Mouse (Mus musculus) fibroblast of lung, adult 2 months (primary cell): ENCODE data around the gene Map2k7.
"Not testable (repeated sequence)": the region's sequence is repeated elsewhere in the genome, so short reads cannot be mapped to it uniquely, and the experiment has no call there.

Experiments used
- DNase-seq: peaks from one replicate; pipeline ENCODE4 v3.0.0-alpha.2; 2011; ENCODE audit warnings: low read depth

Gene Map2k7

DNA sequence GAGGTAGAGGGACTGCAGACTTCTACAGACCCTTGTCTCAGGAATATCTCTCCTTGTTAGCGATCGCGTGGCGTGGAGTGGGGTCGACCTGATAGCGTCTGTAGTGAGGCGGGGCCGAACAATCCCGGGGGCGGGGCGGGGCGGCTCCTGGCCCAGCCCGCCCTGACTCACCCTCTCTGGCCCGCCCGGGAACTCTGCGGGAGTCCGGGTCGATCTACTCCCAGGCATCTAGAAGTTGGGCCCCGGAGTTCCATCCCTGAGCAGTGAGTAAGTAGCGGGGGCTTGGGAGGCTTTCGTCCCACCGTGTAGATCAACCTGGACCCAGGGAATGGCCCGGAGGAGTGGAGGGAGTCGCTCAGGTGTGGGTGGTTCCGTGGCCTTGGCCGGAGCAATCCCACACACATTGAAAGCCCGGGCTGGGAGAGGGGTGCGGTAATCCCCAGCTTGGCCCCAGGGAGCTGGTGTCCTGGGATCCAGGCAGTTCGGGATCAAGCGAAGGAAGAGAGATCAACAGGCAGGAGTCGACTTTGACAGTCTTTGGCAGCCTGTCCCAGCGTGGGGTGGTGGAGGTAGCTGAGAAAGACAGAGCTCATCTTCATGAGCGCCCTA, 11.7 kb upstream of the Map2k7 start, which contains the start of gene Lrrc8e:
Gene Lrrc8e (plus strand): TSS at position 89 of the 609 bp plus-strand sequence.
- DNase-seq, result no peak

DNA sequence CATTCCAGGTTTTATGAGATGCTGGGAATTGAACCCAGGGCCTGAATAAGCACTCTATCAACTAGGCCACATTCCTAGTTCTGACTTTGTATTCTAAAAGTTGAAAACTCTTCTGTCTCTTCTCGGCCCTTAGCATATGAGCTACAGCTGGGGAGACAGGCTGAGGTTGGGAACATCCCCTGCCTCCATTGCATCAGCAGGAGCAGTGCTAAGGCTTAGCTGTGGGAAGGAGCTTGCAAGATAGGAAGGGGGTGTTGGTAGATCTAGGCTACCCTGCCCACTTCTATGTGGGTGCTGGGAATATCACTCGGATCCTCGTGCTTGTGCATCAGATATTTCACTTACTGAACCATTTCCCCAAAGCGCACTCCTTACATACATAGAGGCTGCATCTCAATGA, 10.6 kb upstream of the Map2k7 start:
- DNase-seq, result no peak

DNA sequence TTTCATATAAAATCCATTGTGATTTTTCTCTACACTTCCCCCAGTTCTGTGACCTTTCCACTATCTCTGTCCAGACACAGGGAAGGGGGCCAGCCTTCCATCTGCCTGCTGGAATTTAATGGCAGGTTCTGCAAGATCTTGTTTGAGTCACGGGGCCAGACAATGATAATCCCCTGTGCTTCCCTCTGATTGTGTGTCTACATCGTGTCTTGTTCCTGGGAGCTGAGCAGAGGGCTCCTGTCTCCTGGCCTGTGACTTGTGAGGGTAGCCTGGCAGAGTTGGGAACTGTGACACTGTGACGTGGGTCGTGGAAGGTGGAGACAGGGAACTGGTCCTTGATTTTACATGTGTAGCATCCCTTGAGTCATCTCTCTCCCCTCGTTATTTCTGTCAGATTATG, 8.8 kb upstream of the Map2k7 start:
- DNase-seq, result no peak

DNA sequence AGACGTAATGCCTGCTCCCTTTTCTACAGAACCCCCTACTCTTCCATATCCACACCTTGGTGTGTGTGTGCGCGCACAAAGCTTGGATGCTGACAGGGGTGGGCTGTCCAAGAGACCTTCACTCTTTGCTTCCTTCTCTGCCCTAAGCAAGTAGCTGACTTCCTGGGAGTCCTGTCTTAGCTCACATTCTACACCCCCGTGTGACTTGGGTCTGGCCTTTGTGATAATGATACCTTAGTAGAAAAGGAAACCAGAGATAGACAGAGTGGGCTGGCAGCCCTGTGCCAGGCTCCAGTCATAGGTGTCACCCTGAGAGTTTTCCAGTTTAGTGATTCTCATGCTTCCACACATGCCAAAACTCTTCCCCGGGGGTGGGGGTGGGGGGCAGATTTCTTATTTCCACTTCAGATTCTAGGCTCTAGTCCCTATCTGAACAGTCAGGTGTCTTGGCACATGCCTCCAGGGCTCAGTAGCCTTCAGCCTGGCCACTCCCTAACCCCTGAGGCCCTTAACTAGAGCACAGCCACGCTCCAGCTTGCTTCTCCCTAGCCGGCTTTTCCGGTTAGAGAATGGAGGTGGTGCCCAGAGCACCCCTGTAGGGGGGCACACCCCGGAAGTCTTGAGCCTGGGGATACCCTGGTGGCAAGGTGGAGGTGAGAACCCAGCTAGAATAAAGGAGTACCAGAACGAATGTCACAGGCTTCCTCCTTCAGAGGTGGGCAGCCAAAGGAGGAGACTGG, 7.8 kb upstream of the Map2k7 start:
- DNase-seq, result no peak

DNA sequence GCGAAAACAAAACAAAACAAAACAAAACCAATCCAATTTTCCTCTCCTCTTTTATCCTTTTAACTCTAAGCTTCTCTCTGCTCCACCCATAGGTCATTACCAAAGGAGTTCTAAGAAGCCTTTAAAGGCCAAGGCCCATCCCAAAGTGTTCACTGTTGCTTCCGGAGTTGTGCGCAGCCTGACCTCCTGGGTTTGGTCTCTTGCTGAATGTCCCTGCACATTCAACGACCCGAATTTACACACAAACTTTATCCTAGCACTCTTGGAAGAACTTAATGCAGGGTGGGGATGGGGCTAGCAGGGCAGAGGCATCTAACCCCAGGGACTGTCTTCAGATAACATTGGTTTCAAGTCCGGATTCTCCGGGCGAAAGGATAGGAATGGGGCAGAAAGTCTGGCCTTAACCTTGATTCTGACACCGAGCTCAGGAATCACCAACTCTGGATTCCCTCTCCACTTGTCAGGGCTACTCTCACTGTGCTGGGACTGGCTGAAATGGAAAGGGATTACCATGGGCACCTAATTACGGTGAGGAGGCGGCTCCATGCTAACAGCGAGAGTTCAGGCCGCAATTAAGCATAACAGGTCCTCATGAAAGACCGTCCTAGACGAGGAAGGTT, 616 bp upstream of the Map2k7 start:
- no peak for DNase-seq

DNA sequence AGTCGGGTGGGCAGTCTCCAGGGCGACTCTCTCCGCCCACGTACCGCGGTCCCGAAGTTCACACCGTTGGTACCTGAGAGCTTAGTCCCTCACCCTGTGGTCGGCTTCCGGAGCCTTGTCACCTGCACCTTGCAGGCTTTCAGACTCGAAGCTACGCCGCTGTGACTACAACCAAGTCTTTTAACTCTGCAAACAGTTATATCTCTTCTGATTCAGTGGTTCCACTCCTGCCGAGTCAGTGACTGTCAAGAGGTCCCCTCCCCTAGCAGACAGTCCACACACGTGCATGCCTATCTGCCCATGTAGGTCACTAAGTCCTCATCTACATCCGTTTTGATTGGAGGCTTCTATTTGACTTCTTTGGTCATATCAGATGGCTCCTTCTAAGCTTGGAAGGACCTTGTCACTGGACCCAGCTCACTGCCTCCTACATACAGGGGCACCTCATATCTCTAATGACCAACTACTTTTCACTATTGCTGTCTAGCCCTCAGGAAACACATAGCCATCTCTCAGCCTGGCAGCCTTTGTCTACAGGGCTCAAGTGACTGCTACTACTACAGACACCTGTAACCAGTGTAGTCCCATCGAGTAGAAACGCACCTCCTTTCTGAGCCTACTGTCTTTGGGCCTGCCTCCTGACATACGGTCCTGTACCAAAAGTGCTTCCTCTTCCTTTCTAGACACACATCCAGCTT, 802 bp downstream of the Map2k7 start:
- DNase-seq, result no peak

DNA sequence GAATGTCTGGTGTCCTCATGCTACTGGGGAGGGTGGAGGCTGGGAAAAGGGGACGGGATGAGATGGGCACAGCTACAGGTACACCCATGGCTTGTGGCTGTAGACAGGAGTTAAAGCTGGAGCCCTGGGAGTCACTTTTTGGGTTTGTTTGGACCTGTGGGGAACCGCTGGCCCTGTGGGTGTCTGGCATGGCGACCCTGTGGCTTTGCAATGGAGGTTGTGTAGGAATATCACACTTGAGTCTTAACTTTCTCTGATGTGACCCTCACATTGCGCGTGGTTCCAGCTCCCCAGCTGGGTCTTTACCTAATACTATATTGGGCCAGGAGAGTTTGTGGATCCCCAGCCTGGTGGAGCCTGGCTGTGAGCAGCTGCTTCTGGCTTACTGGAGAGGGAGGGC, 6.5 kb downstream of the Map2k7 start:
- no peak for DNase-seq

DNA sequence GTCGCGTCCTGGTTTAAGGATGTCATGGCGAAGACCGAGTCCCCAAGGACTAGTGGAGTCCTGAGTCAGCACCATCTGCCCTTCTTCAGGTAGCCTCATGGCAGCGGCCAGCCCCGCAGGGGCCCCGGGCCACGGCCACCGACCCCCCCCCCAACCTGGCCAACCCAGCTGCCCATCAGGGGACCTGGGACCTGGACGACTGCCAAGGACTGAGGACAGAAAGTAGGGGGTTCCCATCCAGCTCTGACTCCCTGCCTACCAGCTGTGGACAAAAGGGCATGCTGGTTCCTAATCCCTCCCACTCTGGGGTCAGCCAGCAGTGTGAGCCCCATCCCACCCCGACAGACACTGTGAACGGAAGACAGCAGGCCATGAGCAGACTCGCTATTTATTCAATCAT, 7.2 kb downstream of the Map2k7 start:
- DNase-seq, result no peak

DNA sequence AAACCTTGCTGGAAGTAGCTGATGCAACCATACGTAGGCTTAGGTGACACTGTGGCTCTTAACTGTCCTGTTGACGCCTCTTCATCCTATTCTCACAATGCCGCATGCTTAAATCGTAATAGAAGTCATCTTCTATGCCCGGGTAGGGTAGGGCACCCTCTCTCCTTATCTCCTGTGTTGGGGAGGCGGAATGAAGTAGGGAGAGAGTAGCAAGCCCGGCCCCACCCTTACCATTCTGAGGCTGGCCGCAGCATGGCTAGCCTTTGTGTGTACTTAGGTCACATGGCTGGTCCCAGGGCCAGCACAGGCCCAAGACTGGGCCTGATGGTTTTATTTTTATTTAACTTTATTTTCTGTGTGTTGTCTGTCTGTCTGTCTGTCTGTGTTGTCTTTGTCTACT, 8.7 kb downstream of the Map2k7 start:
- no peak for DNase-seq

DNA sequence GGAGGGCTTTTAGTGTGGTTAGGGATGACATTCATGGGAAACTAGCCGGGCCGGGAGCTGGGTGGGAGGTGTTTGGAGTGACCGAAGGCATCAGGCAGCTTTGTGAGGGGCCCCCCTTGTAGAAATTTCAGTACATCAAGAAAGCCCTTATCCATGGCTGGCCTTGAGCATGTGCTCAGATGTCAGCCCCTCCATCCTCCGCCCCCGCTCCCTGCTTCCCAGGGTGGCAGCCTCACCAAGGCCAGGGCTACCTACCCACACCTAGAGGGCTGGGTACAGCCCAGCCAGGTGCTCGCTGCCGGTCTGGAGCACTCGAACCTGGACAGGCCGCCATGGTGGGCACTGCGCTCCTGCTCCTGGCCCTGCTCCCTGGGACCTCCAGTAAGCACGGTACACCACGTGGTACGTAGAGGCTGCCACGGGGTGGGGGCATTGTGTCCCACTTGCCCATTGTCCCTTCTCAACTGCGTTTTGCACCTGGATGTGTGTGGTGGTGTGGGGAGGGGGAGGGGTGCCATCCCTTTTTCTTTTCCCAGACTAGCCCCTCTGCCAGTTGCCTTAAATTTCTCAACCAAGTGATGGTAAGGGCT, 9.5 kb downstream of the Map2k7 start, which contains the start of gene Tgfbr3l:
Gene Tgfbr3l (plus strand): TSS at position 264 of the 590 bp plus-strand sequence.
- DNase-seq, result no peak

DNA sequence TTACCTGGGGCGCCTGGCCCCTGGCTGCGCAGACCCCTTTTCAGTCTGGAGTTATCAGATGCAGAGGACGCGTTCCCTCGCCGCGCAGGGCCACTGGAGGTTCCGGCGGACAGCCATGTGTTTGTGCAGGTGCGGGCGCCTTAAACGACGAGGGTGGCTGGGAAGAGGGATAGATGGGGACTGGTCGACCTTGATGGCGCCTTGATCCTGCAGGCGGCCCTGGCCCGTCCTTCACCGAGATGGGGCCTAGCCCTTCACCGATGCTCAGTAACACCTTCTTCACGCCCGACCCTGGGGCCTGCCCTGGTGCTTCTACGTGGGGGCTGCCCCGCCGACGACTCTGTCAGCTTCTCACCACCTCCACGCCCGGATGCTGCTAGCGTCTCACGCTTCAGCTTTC, 10.7 kb downstream of the Map2k7 start:
- DNase-seq, result no peak

DNA sequence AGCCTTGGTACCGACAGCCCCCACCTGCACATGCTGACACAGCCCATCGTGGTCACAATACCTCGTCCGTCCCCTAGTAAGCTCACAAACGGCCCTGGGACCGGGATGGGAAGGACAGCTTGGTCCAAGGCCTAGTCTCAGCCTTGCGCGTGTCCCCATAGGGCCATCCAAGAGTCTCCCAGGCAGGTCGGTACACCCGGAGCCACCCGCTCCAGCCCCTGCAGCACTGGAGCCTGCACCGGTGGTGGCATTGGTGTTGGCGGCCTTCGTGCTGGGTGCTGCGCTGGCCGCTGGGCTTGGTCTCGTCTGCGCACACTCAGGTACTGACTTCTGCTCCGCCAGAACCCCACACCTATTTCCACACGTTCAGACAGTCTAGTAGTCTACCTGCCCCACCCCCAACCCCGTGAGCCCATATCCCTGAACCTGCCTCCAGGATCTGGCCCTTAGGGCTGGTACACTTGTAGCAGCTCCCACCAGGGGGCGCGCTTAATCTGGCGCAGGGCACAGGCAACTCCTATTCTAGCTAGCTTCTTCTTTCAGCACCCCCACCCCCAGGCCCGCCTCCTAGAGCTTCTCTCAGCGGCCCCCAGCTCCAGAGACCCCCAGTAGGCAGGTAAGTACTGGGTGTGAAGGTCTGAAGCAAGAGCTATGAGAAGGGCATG, 11.9 kb downstream of the Map2k7 start:
- no peak for DNase-seq

DNA sequence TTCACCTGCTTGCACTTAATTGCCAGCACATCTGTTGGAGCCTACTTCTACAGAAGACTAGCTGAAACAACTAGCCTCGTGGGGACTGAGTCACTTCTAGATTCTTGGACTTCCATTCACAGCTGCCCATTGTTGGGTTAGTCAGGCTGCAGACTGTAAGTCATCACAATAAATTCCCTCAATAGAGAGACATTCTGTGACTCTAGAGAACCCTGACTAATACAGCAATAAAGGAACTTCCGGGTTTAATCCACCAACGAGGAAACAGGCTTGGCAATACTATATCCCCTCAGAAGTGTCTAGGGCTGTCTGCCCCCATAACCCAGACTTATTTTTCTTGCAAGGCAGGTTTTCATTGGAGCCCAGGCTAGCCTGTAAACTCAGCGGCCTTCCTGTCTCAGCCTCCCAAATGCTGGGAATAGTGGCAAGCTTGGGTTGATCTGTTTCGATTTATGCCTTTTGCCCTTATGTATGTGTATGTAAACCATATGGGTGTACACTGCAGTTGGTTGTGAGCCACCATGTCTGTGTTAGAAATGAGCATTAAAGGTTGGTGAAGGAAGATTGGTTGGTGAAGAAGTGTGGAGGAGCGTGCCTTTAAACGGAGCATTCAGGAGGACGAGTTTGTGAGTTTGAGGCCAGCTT, 13.7 kb downstream of the Map2k7 start:
- no peak for DNase-seq

DNA sequence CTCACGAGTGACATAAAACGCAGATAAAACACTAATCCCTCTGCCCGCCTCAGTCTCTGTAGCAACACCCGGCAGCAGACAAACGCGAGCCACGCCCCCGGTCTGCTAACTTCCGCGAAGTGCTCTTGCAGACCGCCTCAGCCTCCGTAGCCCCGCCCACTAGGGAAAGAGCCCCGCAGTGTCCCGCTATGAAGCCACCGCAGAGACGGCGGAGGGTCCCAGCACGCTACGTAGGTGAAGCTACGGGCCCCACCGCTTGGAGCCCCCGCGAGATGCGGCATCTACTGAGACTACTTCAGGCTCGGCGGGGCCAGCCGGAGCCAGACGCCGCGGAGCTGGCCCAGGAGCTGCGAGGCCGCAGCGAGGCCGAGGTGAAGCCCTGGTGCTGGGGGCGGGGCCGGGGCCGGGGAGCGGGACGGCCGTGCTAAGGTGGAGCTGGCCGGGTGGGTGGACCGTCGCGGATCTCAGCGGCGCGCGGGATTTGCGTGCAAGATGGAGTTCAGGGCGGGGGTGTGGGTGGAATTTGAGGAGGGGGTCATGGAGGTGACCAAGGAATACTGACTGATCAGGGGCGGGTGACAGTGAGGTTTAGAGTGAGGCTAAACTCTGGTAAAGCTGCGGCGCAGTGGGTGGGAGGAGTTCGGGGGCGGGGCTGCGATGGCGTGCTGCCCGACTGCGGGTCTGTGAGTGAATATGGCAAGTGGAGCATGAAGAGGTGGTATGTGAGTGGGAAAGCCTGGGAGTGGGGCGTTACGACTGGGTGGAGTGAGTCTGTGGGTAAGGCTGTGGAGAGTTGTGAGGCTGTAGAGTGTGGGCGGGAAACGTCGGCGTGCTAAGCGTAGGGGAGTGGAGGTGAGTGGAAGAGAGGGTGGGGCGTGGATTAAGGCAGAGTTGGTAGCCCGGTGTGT, 14.6 kb downstream of the Map2k7 start, which contains the start of gene Snapc2:
Gene Snapc2 (plus strand): TSS at position 147 of the 908 bp plus-strand sequence.
- DNase-seq, result no peak

DNA sequence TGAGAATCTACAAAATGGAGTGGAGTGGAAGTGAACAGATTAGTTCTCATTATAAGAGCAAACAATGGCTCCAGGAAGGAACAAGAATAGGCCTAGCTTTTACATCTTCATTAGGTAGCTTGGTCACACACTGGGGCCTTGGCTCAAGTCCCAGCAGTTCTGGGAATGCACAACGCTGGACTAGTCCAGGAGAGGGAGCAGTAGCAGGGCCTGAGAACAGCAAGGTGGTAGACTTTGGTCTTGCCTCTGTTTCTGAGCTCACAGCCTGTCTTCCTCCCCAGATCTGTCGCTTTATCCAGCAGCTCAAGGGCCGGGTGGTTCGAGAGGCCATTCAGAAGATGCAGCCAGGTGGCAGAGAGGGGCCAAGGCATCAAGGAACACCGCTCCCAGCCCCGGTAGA, 15.5 kb downstream of the Map2k7 start:
- DNase-seq, result no peak

DNA sequence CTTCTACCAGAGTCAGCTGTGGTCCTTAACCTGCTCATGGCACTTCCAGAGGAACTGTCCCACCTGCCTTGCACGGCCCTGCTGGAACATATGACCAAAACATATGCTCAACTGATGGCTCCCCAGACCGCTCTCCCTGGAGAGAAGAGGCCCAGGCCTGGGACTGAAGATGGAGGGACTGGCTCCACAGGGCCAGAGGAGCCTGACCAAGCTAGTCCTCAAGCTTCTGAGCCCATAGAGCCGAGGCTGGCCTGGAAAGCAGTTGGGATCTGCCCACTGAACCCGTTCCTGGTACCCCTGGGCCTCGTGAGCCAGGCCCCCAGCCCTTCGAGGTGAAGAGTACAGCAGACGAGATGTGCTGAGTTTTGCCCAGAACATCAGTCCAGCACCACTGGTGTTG, 16.9 kb downstream of the Map2k7 start:
- not testable (repeated sequence) for DNase-seq

DNA sequence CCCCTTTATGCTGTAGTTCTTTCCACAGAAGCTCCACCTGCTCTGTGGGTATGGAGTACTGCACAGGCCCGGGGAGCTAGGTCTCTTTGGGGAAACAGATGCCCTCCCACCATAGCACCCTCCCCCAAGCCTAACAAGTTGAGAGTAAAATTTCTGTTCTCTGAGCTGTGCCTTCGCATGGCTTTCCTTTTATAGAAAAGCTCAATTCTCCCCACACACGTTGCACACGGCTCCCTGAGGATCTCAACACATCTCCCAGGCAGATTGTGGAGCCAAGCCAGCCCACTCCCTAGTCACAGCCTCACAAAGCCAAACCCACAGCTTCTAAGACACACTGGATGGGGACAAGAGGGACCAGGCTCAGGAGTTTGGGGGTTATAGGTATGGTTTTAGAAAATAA, 18.4 kb downstream of the Map2k7 start:
- DNase-seq, result no peak

DNA sequence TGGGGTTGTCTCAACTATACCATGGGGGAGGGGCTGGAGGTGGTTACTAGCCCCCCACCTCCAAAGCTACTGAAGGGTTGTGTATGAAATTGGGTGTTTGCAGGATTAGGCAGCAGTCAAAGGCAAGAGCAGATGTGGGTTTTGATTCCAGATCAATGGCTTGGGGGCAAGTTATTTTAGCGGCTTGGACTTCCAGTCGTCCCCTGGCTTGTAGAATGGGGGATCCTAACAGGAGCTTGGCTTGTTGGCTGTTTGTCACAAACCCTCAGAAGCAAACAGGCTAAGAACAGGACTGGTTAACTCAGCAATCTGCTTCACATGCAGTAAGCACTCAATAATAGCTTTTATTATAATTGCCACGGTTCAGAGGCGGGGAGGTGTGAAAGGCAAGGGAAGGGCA, 18.8 kb downstream of the Map2k7 start:
- DNase-seq, result no peak

DNA sequence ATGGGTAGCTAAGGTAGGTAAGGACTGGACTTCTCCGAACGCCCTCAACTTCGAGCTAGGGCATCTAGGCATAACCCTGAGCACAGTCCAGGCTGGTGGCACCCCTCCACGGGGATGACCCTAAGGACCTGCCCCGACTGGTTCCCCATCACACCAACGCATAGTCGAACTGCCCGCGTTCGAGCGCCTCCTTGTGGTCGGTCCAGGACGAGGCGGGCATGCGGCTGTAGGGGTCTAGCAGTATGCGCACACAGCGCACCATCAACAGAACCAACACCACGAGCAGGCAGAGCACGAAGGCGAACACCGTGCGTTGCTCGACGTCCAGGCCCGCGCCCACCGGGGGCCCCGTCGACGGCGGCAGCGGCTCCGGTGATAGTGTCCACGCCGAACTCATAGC, 19.7 kb downstream of the Map2k7 start:
- DNase-seq, result no peak

DNA sequence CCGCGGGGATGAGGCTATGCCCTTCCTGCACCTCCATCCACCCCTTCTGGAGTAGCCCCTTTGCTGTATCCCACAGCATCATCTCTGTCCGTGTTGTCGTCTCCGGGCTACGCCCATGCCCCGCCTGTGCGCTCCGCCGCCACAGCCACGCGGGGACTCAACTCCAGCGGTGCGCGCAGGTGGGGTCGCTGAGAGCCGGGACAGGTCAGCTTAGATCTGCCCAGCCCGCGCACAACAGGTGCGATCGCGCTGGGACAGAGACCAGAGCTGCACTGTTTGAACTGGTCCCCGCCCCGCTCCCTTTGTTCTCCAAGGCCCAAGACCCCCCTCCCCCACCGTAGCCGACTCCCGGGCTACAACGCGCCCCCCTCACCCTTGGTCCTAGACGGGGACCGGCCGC, 20.1 kb downstream of the Map2k7 start:
- no peak for DNase-seq
